Mouse (Mus musculus): ENCODE results near the gene Ccr9. TPM values are rescaled to one million over a fixed set of nuclear protein-coding genes. Genes with fewer than 3 reads are reported as not detected.

Ccr9 gene
- total and polyA plus RNA-seq, 3 experiments = 0.20 TPM; not detected in 2

- DNase-seq = no peak
Observed at GRCm38 (mm10) chr9:123802896-123803295, 124.7 kb downstream of the Ccr9 start.

DNA sequence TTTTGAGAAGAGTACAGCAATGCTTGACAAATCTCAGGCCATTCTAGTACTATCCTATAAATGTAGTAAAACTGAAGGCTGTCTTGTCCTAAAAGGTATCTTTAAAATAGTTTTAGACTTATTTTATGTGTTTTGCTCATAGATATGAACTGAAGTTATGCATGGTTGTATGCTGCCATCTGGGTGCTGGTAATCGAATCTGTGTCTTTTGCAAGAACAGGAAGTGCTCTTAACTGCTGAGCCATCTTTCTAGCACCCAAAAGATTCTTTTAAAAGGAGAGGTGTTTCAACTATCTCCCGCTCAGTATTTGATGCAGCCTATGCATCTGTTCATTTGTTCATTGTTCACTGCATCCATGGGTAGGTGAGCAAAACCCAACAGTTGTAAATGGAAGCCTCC lies 127.0 kb downstream of the Ccr9 start:
- DNase-seq = no peak

DNA sequence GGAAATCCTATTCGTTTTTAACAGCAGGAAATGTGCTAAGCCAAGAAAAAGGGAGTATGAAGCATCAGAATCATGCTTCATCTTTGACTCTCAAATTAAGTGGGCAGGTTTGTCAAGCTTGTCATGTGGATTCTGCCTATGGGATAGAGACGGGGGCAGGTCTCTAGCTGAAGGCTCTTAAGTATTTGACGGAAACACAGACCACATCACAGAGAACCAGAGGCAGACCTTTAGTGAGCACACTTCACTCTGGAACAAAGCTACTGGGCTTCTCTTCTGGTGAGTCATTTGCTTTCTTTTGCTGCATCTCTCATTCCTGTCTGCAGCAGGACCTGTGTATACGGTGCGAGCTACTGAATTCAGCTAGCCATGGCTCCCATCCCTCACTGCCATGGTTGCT lies 128.0 kb downstream of the Ccr9 start, which contains the start of gene Cxcr6:
Cxcr6 (plus strand) TSS at position 209 of the 400 bp plus-strand sequence.
- DNase-seq = no peak

DNA sequence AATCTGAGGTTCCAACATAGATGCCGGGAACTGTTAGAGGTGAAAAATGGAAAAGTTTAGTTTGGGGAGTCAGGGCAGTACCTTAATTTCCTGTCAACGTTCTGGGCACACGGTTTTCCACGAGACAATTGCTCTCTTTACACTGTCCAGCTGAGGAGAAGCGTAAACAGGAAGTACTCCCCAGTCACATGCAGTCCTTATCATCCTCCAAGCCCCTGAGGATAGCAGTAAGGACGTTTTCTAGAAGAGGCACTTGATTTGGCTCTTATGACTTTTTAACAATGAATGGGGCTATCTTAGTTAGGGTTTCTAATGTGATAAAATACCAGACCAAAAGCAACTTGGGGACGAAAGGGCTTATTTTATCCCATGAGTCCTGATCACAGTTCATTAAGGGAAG lies 130.3 kb downstream of the Ccr9 start:
- no peak for DNase-seq

DNA sequence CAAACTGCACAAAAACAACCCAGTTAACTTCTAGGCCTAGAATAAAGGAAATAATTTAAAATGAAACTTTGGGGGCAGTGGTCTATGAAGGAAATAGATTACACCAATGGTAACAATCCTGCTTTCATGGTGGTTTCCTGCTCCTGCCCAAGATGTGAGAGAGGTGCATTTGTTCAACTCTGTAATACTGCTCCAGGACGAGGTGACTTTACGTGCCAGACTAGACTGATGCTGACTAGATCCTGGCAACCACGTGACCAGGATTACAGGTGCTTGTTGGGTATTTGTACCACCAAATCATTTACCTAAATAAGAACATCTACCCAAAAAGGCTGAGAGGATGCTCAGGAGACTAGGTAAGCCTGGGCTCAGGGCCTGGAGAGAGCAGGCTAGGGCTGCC lies 133.6 kb downstream of the Ccr9 start:
- no peak for DNase-seq

DNA sequence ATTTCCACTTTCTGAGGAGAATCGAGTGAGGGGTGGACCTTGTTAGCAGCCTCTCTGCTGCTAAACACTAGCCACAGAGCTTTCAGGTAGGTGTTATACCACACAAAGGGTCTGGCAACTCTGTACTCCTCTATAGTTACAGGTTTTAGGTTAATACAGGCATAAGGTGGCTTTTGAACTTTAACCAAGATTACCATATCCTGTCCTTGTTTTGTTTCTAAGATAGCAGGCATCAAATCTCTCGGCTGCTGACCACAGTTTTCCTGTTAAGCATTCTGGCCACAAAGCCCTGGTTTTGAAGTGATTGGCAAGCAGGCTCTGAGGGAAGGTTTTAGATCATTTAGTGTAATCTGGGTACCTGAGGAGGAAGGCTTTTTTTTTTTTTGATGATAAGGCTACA lies 136.1 kb downstream of the Ccr9 start:
- DNase-seq = no peak

DNA sequence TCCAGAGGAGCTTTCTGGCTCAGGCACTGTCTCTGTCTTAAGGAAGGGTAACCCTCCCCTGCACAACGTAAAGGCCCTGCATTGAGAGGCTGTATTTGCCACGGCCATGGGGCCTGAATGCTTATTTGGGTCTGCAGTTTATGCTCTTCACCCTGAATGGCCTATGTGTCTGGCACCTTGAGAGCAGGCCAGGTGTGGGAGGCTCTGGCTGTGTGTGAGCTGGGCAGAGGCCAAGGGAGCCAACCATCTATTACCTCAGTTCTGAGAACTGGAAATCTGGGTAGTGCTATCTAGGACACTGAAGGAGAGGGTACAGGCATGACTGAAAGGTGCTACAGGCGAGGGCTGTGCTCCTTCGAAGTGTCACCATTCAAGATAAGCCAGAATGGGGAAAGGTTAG lies 136.6 kb downstream of the Ccr9 start:
- no peak for DNase-seq

- DNase-seq = no peak
Observed at GRCm38 (mm10) chr9:123815444-123815843, 137.2 kb downstream of the Ccr9 start.

DNA sequence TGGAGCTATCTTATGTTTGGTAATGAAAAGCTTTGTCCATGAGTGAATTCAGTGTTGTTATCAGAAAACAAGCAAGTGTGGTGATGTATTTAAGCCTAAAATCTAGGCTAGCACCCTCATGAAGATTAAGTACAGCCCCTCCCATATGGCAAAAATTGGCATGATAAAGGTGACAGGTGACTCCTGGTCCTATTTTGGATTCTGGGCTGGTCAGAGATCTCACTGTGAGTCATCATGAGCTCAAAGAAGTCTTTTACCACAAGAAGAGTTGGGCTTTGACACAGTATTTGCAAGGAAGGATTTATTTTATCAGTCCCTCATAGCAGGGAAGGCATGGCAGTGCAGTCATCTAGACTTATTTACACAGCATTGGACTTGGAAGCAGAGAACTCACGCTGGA lies 137.8 kb downstream of the Ccr9 start:
- no peak for DNase-seq

GRCm38 (mm10) chr9:123818601-123819000 lies 140.4 kb downstream of the Ccr9 start:
- no peak for DNase-seq

- no peak for DNase-seq
Observed at GRCm38 (mm10) chr9:123826631-123827030, 148.4 kb downstream of the Ccr9 start.

GRCm38 (mm10) chr9:123828916-123829315 lies 150.7 kb downstream of the Ccr9 start:
- no peak for DNase-seq

Other genes starting within 250 kb of the Ccr9 start
- 10 to 100 TPM; 28.7 to 33.0 TPM for gene Limd1, start 199.7 kb upstream of the Ccr9 start, total RNA-seq (2021)
- gene Limd1, start 199.7 kb upstream of the Ccr9 start, polyA plus RNA-seq (2012; rRNA removed) = 30.2 and 48.8 TPM in 2 replicates
- gene Sacm1l, start 148.7 kb upstream of the Ccr9 start, total RNA-seq (2021) = 100 to 1,000 TPM in 1 of 2 experiments, 10 to 100 TPM in 1; 75.2 to 160 TPM
- 1.8 and 2.3 TPM in 2 replicates for gene Sacm1l, start 148.7 kb upstream of the Ccr9 start, polyA plus RNA-seq (2012; rRNA removed)
- under 1 TPM in 1 of 2 experiments, not detected in 1; 0.10 TPM for gene Slc6a20b, start 45.9 kb upstream of the Ccr9 start, total RNA-seq (2021)
- gene Slc6a20b, start 45.9 kb upstream of the Ccr9 start, polyA plus RNA-seq (2012; rRNA removed) = not detected in 2 replicates
- under 1 TPM in 1 of 2 experiments, not detected in 1; 0.29 TPM for gene Slc6a20a, start 446 bp downstream of the Ccr9 start, total RNA-seq (2021)
- gene Slc6a20a, start 446 bp downstream of the Ccr9 start, polyA plus RNA-seq (2012; rRNA removed) = 0.09 and 0.44 TPM in 2 replicates
- 10 to 100 TPM; 44.7 to 55.5 TPM for gene Lztfl1, start 39.3 kb downstream of the Ccr9 start, total RNA-seq (2021)
- 0.74 and 1.1 TPM in 2 replicates for gene Lztfl1, start 39.3 kb downstream of the Ccr9 start, polyA plus RNA-seq (2012; rRNA removed)
- gene Cxcr6, start 128.0 kb downstream of the Ccr9 start, total RNA-seq (2021) = under 1 TPM in 1 of 2 experiments, not detected in 1; 0.21 TPM
- 0.20 TPM in 1 of 2 replicates, not detected in the other for gene Cxcr6, start 128.0 kb downstream of the Ccr9 start, polyA plus RNA-seq (2012; rRNA removed)
- 10 to 100 TPM; 37.1 to 41.1 TPM for gene Fyco1, start 173.5 kb downstream of the Ccr9 start, total RNA-seq (2021)
- 5.9 and 9.7 TPM in 2 replicates for gene Fyco1, start 173.5 kb downstream of the Ccr9 start, polyA plus RNA-seq (2012; rRNA removed)
- gene Xcr1, start 183.6 kb downstream of the Ccr9 start, total RNA-seq (2021) = under 1 TPM; 0.10 to 0.20 TPM
- 0.08 and 0.10 TPM in 2 replicates for gene Xcr1, start 183.6 kb downstream of the Ccr9 start, polyA plus RNA-seq (2012; rRNA removed)

Data from adrenal gland, adult 2 months (tissue).